Mouse (Mus musculus): ENCODE results near the gene Rnaseh2a. TPM values are rescaled to one million over a fixed set of nuclear protein-coding genes. Genes with fewer than 3 reads are reported as not detected.
A peak's percentile ranks its signal among the peaks of the same experiment; 100 is the strongest.

Rnaseh2a gene
- polyA plus RNA-seq, 1 experiment from 2014 or later, result 80.1 TPM

DNA sequence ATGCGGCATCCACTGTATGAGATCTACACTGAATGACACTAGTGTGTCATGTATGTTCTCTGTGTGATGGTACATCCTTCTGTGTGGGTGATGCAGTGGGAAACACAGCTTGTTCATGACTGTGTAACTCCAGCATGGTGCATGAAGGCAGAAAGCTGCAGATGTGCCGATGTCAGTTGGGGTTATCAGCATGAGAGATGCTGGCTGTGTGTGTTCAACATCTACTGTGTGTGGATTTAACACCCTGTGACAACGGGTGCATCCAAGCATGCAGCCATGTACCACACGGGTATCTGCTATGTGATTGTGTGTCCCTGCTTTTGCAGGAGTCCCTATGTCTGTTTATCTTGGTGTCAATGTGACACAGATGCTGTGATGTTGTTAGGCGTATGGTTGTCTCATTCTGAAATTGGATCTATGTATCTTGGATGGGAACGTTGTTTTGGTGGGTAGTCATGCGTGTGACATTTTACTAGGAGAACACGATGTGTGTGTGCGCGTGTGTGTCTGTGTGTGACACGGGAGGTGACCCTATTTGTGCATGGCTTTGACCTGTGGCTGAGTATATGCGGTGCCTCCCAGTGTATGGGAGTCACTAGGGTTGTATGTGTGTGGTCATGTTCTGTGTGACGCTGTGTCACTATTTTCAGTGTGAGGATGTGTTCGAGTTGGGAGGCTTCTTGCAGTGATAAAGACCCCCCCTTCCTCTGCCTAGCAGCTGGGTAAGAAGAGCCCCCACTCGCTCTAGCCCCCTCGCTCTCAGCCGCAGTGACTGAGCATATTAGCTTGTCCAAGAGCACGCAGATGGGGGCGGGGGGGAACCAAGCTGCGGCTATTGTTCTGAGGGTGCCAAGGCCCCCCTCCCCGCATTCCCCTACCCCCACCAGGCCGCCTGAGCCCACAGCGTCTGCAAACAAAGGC is 33.3 kb downstream of the Rnaseh2a start:
- Histone ChIP-seq H3K9ac (ENCODE audit: low read length) (no peak overlapping the region), H3K4me2 (replicated peaks; ENCODE audit: low read depth) (peak overlapping the region; percentile 58), H3K4me1 (replicated peaks; ENCODE audit: control insufficient read depth, insufficient read depth) (0 out of 2 replicates have a peak, but pooled peaks cover 2% of the 10 kb centered on the region), H3K27ac (replicated peaks) (no peak overlapping the region), H3K4me3 (ENCODE audit: low read depth, low read length) (peak overlapping the region; percentile 36), H3K36me3 (ENCODE audit: control insufficient read depth, insufficient read depth, low read length) (no peaks in the 10 kb centered on the region), H3K9me3 (ENCODE audit: control insufficient read depth, low read length) (no peaks in the 10 kb centered on the region), H3K27me3 (ENCODE audit: control insufficient read depth, insufficient read depth, low read length) (peaks cover 15% of the 10 kb centered on the region; the same call in 1 of the 2 replicates)
- WGBS, result 21% methylated on average over 22 of the region's 23 CpGs
- no peak for DNase-seq (ENCODE audit: low spot score)
- TF ChIP-seq EP300 (optimal IDR thresholded peaks at IDR 0.05), result no peak
- no peak for TF ChIP-seq CTCF (IDR thresholded peaks at IDR 0.05; ENCODE audit: low read depth)
- no peak for ATAC-seq (ENCODE audit: low FRiP score, low TSS enrichment)

- Histone ChIP-seq H3K27me3 (ENCODE audit: control insufficient read depth, insufficient read depth, low read length) (peaks cover 15% of the 10 kb centered on the region; the same call in 1 of the 2 replicates), H3K4me2 (replicated peaks; ENCODE audit: low read depth) (no peak overlapping the region), H3K4me1 (replicated peaks; ENCODE audit: control insufficient read depth, insufficient read depth) (0 out of 2 replicates have a peak, but pooled peaks cover 2% of the 10 kb centered on the region), H3K9me3 (ENCODE audit: control insufficient read depth, low read length) (no peaks in the 10 kb centered on the region), H3K9ac (ENCODE audit: low read length) (no peak overlapping the region), H3K4me3 (ENCODE audit: low read depth, low read length) (no peak overlapping the region), H3K27ac (replicated peaks) (no peak overlapping the region), H3K36me3 (ENCODE audit: control insufficient read depth, insufficient read depth, low read length) (no peaks in the 10 kb centered on the region)
- no peak for TF ChIP-seq CTCF (IDR thresholded peaks at IDR 0.05; ENCODE audit: low read depth)
- no peak for TF ChIP-seq EP300 (optimal IDR thresholded peaks at IDR 0.05)
- WGBS, result 6% methylated on average over 14 of the region's 14 CpGs
- DNase-seq (ENCODE audit: low spot score) (no peak), ATAC-seq (ENCODE audit: low FRiP score, low TSS enrichment) (peak; percentile 27; the same call in 1 of the 2 replicates)
Observed at GRCm38 (mm10) chr8:84935489-84935888, 34.1 kb downstream of the Rnaseh2a start.

GRCm38 (mm10) chr8:84934860-84935259 is 34.7 kb downstream of the Rnaseh2a start:
- no peak overlapping the region for H3K4me2 ChIP-seq (replicated peaks; ENCODE audit: low read depth)
- TF ChIP-seq EP300 (optimal IDR thresholded peaks at IDR 0.05), result no peak
- no peak for TF ChIP-seq CTCF (IDR thresholded peaks at IDR 0.05; ENCODE audit: low read depth)
- H3K9me3 ChIP-seq (ENCODE audit: control insufficient read depth, low read length), result no peaks in the 10 kb centered on the region
- DNase-seq (ENCODE audit: low spot score) (no peak), ATAC-seq (ENCODE audit: low FRiP score, low TSS enrichment) (peak; percentile 11; the same call in 1 of the 2 replicates)
- no peaks in the 10 kb centered on the region for H3K36me3 ChIP-seq (ENCODE audit: control insufficient read depth, insufficient read depth, low read length)
- WGBS, result 1% methylated on average over 15 of the region's 15 CpGs
- H3K4me3 ChIP-seq (ENCODE audit: low read depth, low read length), result no peak overlapping the region
- 0 out of 2 replicates have a peak, but pooled peaks cover 2% of the 10 kb centered on the region for H3K4me1 ChIP-seq (replicated peaks; ENCODE audit: control insufficient read depth, insufficient read depth)
- no peak overlapping the region for H3K27ac ChIP-seq (replicated peaks)
- peaks cover 15% of the 10 kb centered on the region; the same call in 1 of the 2 replicates for H3K27me3 ChIP-seq (ENCODE audit: control insufficient read depth, insufficient read depth, low read length)
- H3K9ac ChIP-seq (ENCODE audit: low read length), result no peak overlapping the region

GRCm38 (mm10) chr8:84933767-84934559 is 35.6 kb downstream of the Rnaseh2a start:
- no peak for DNase-seq (ENCODE audit: low spot score)
- peaks cover 15% of the 10 kb centered on the region; the same call in 1 of the 2 replicates for H3K27me3 ChIP-seq (ENCODE audit: control insufficient read depth, insufficient read depth, low read length)
- H3K4me2 ChIP-seq (replicated peaks; ENCODE audit: low read depth), result no peak overlapping the region
- no peaks in the 10 kb centered on the region for H3K36me3 ChIP-seq (ENCODE audit: control insufficient read depth, insufficient read depth, low read length)
- H3K27ac ChIP-seq (replicated peaks), result no peak overlapping the region
- TF ChIP-seq CTCF (IDR thresholded peaks at IDR 0.05; ENCODE audit: low read depth), result no peak
- no peaks in the 10 kb centered on the region for H3K9me3 ChIP-seq (ENCODE audit: control insufficient read depth, low read length)
- WGBS, result 78% methylated on average over 16 of the region's 16 CpGs
- no peak overlapping the region for H3K9ac ChIP-seq (ENCODE audit: low read length)
- ATAC-seq (ENCODE audit: low FRiP score, low TSS enrichment), result no peak
- 0 out of 2 replicates have a peak, but pooled peaks cover 2% of the 10 kb centered on the region for H3K4me1 ChIP-seq (replicated peaks; ENCODE audit: control insufficient read depth, insufficient read depth)
- no peak overlapping the region for H3K4me3 ChIP-seq (ENCODE audit: low read depth, low read length)

DNA sequence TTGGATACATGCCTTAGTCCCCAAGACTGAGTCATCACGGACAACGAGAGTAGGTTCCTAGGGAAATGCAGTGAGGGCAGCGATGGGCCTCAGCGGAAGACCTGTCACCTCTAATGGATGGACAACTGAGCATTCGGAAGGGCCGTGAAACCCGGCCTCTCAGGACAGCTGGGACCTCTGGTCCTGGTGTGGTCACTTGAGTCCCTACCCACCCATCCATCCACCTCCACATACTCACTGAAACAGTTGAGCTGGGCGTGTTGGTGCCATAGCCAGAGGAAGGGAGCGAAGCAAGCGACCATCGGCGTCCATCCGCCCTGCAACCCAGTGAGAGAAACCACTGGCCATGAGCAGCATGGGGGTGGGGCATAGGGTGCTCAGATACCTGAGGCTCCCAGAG is 39.0 kb downstream of the Rnaseh2a start:
- DNase-seq (ENCODE audit: low spot score) (no peak), ATAC-seq (ENCODE audit: low FRiP score, low TSS enrichment) (no peak)
- Histone ChIP-seq H3K9me3 (ENCODE audit: control insufficient read depth, low read length) (no peaks in the 10 kb centered on the region), H3K4me1 (replicated peaks; ENCODE audit: control insufficient read depth, insufficient read depth) (no peaks in the 10 kb centered on the region), H3K4me2 (replicated peaks; ENCODE audit: low read depth) (no peak overlapping the region), H3K27me3 (ENCODE audit: control insufficient read depth, insufficient read depth, low read length) (peaks cover 3% of the 10 kb centered on the region; the same call in 1 of the 2 replicates), H3K36me3 (ENCODE audit: control insufficient read depth, insufficient read depth, low read length) (no peaks in the 10 kb centered on the region), H3K27ac (replicated peaks) (no peak overlapping the region), H3K4me3 (ENCODE audit: low read depth, low read length) (no peak overlapping the region), H3K9ac (ENCODE audit: low read length) (no peak overlapping the region)
- 81% methylated on average over 13 of the region's 13 CpGs for WGBS
- TF ChIP-seq EP300 (optimal IDR thresholded peaks at IDR 0.05) (no peak), CTCF (IDR thresholded peaks at IDR 0.05; ENCODE audit: low read depth) (no peak)
